Mouse (Mus musculus): ENCODE measurements around the gene C130074G19Rik.
A peak's percentile ranks its signal among the peaks of the same experiment; 100 is the strongest.

The C130074G19Rik gene

GRCm38 (mm10) chr1:184873910-184874309 is 9.1 kb downstream of the C130074G19Rik start:
- no peak for DNase-seq (ENCODE audit: low read depth, low spot score)

DNA sequence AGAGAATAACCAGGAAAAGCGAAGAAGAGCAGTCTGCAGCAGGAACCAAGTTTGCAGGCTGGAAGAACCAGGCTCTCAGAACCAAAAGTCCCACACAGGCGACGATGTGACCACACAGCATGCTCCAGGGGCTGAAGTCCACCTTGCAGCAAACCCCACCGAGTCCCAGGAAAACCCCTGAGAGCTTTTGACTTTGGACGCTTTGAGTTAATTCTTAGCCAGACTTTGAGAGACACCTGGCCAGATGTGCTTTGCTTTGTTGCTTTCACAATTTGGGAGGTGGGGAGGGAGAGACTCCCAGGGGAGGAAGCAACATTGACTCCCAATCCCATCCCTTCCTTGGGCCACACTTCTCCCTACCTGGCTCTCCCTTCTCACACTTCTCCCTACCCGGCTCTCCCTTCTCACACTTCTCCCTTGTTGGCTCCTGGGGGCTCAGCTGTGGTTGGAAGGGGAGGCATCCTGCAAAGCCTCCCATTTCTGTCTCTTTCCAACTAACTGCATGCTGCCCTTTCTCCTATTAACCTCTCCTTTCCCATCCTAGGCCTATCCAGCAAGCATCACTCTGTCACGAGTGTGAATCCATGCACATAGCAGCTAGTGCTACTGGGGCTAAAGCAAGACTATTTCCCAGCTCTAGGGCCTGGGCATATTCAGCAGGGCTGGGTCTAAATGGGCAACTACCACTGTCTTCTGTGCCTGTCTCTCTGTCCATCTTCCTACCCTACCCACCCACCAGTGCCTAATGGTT is 10.8 kb downstream of the C130074G19Rik start:
- DNase-seq (ENCODE audit: low read depth, low spot score) = no peak

GRCm38 (mm10) chr1:184871506-184871905 is 11.5 kb downstream of the C130074G19Rik start:
- no peak for DNase-seq (ENCODE audit: low read depth, low spot score)

GRCm38 (mm10) chr1:184870646-184871385 is 12.2 kb downstream of the C130074G19Rik start:
- DNase-seq (ENCODE audit: low read depth, low spot score) = no peak

- DNase-seq (ENCODE audit: low read depth, low spot score) = no peak
Observed at GRCm38 (mm10) chr1:184869939-184870565, 13.0 kb downstream of the C130074G19Rik start.

GRCm38 (mm10) chr1:184867640-184868120 is 15.3 kb downstream of the C130074G19Rik start:
- DNase-seq (ENCODE audit: low read depth, low spot score) = no peak

- DNase-seq (ENCODE audit: low read depth, low spot score) = no peak
Observed at GRCm38 (mm10) chr1:184864381-184864801, 18.6 kb downstream of the C130074G19Rik start.

DNA sequence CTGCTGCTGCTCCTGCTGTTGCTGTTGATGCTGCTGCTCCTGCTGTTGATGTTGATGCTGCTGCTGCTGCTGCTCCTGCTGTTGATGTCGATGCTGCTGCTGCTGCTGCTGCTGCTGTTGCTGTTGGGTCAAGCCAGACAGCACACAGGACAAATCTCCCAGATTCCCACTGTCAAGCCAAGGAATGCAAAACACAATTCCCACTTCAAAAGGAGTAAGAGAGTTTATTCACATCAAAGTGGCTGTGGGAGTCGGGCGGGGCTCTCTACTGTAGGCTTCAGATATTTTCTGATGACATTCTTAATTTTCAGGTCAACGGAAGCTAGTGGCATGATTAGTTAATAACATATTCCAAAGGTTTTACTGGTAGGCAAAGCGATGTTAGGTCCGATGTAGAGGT is 20.4 kb downstream of the C130074G19Rik start:
- no peak for DNase-seq (ENCODE audit: low read depth, low spot score)

GRCm38 (mm10) chr1:184861551-184861950 is 21.5 kb downstream of the C130074G19Rik start:
- DNase-seq (ENCODE audit: low read depth, low spot score) = peak; percentile 48

GRCm38 (mm10) chr1:184860276-184860675 is 22.7 kb downstream of the C130074G19Rik start:
- DNase-seq (ENCODE audit: low read depth, low spot score) = no peak

DNA sequence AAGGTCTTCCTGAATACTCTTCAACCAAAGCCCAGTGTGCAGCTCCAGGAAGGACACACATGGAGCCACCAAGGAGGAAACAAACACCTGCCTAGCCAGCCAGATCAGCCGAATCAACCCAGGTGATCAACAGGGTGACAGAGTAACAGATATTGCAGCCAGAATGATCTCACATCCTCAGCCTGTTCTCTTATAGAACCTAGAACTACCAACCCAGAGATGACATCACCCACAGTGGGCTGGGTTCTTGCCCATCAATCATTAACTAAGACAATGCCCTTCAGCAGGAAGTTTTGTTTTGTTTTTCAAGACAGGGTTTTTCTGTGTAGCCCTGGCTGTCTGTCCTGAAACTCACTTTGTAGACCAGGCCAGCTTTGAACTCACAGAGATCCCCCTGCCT is 24.8 kb downstream of the C130074G19Rik start:
- DNase-seq (ENCODE audit: low read depth, low spot score) = no peak

- peak; percentile 78 for DNase-seq (ENCODE audit: low read depth, low spot score)
Observed at GRCm38 (mm10) chr1:184857216-184857615, 25.8 kb downstream of the C130074G19Rik start.

GRCm38 (mm10) chr1:184853922-184854321 is 29.1 kb downstream of the C130074G19Rik start:
- DNase-seq (ENCODE audit: low read depth, low spot score) = no peak

DNA sequence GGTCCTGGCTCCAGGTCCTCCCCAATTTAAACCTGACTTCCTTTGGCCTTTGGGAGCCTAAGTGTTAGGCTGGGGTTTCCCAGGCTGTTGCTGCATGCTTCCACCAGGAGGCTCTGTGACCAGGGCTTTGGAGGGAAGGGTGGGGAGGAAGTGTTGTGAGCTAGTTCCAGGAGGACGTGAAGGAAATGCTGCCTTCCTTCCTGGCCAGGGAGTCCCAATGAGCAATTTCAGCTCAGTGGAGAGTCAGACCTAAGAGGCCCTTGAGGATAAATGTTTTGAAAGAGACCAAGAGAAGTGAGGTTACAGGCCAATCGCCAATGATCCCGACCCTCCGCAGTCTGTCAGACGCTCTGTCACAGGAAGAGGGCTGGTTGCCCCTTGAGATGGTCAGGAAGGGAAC is 29.7 kb downstream of the C130074G19Rik start:
- DNase-seq (ENCODE audit: low read depth, low spot score) = peak; percentile 73

DNA sequence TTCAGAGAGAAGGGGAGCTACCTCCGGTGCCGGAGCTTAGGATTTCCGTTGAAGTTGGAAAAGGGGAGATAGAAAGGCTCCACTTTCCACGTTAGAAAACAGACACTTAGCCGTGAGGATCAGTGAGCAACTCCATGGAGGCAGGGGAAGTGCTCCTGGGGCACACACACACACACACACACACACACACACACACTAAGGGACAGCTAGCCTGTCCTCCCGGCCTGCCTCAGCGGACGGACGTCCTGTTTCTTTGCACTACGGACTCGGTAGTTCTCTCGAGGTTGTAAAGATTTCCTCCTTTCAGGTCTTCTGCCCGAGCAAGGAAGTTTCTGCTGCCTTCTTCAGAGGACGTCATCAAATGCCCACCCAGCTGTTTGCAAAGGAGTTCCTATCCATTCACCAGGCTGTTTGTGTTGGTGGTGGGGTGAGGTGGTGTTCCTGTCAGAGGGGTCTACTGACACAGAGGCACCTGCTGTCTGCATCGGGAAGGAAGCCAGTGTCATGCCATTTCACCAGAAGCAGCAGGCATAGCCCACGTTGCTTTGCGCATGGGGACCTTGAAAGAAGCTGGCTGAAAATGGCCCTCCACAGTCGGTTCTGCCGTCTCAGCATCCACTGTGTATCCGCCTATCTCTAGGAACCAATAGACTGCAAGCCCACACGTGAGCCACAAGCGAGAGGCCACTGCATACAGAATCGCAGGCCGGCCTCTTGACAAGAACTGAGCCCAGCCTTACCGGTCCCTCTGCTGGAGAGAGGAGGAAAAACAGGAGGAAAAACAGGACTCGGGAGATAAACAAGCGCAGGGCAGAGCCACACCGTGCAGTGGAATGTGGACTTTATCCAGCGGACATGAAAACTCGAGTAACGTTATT is 31.0 kb downstream of the C130074G19Rik start:
- peak; percentile 93 for DNase-seq (ENCODE audit: low read depth, low spot score)

GRCm38 (mm10) chr1:184851166-184851565 is 31.9 kb downstream of the C130074G19Rik start:
- DNase-seq (ENCODE audit: low read depth, low spot score) = no peak

DNA sequence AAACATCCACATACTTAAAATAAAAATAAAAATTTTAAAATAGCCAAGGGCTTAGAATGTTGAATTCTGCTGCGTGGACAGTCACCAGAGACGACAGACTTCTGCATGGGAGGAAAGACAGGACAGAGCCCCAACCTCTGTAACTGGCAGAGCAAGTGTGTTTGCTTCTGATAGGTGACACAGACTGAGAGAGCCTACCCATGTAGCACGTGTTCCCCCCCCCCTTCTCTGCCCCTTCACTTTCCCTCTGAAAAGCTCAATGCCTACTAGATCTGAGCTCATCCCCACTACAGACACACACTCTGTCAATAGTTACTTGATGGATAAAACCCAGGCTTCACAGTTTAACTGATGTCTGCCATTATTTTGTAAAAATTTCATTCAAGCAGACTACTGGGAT is 36.0 kb downstream of the C130074G19Rik start:
- DNase-seq (ENCODE audit: low read depth, low spot score) = no peak

DNA sequence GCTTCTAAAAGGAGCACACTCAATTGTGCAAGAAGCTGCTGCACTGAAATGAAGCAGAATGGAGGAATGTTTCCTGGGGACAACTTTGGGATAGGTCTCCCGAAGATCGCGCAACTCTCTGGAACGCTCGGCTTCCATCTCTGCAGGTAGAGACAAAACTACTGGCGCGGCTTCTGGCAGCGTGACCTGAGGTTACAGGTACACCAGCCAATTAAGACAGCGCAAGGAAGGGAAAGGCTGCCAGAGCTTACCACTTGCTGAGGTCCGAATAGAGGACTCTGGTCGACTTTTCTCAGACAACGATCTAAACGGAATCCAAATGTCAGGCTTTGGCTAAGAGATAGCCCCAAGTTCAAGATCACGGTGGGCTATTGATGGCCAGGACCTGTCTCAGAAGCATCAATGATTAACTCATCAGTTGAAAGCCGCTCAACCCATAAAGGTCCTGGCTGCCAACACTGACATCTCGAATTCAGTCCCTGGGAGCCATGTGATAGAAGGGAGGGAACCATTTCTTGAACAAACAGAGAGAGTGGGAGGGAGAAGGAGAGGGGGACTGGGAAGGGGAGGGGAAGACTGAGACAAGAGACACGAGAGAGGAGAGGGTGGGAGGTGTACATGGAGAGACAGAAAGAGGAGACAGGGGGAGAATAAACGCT is 36.8 kb downstream of the C130074G19Rik start, which contains the start of gene Marc2:
Gene Marc2, minus strand, starts transcription at position 360 of the 659 bp plus-strand sequence.
- peak; percentile 73 for DNase-seq (ENCODE audit: low read depth, low spot score)

DNA sequence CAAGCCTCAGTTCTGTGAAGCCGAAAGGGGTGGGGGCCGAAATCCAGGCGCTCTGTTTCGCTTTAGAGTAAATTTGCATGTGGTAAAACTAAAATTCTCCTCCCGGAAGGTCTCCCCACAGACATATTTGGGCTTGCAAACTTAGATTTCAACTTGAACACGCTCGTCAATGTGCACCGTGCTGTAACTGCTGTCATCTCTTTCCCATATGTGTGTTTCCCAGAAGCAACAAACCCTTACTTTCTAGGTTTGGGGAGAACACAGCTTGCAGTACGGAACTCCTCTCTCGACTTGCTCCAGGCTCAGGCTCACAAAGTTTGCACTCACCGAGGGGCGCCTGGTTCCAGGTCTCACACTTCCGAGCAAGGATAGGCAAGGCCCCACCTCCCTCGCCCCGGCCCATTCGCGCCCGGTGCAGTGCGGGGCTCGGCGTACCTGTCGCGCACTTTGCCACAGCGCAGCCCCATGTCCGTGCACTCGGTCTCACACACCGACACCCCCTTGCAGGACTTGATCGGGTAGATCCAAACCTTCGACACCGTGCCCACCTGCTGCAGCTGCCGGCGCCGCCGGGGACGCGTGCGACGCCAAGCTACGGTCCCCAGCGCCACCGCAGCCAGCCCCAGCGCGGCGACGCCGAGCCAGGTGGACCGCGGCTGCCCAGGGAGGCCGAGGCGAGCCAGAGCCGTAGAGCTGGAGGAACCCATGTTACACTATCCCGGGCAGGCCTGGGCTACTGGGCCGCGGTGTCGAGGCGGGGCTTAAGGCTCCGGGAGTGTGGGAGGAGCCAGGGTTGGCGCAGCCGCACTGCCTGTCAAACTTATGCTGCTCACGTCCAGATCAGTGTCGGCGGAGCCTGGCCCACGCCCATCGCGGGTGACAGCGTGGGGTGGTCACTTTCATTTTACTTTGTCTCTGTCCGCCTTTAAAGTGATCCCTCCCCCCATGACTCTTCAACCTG is 37.6 kb downstream of the C130074G19Rik start:
- peak; percentile 96 for DNase-seq (ENCODE audit: low read depth, low spot score)
